Mouse (Mus musculus): ENCODE data around the gene Gm49322.

The Gm49322 gene

GRCm38 (mm10) chr10:80583047-80583446 lies 22.8 kb upstream of the Gm49322 start:
- DNase-seq (ENCODE audit: low spot score in 2 of 2): no peak

DNA sequence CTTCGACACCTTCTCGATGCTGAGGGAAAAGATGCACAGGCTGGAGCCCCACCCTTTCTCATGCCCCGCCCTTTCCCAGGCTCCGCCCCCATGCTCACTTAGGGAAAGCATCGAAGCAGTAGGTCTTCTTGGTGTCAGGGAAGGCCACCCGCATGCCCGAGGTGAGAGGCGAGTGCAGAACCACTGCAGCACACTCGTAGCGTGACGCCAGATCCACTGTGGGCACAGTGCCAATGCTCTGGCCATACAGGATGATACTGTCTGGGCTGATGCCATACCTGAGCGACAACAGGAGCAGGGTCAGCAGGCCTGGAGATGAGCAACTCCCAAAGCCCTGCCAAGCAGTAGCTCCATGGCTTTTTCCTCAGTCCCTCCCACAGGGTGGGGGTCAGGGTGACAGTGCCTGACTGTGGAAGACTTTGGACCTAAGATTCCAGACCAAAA lies 21.8 kb upstream of the Gm49322 start:
- no peak for DNase-seq (ENCODE audit: low spot score in 2 of 2)

GRCm38 (mm10) chr10:80584642-80585552 lies 20.9 kb upstream of the Gm49322 start:
- DNase-seq (ENCODE audit: low spot score in 2 of 2): peak; percentile 65 to 66

DNA sequence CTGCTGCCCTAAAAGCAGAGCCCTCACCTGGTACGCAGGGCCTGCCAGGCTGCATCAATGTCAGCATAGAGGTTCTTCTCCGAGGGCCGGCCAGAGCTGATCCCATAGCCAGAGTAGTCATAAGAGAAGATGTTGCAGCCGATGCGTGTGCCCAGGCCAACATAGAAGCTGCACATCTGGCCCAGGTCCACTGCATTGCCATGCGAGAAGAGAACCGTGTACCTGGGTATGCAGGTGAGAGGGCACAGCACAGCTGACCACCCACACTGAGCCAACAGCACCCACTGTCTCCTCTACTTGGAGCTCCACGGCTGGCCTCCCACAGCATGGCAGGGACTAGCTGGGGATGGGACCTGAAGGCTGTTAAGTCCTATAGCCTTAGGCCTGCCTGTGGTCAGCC lies 20.2 kb upstream of the Gm49322 start:
- DNase-seq (ENCODE audit: low spot score in 2 of 2): peak in 1 of 2 experiments; percentile 4

DNA sequence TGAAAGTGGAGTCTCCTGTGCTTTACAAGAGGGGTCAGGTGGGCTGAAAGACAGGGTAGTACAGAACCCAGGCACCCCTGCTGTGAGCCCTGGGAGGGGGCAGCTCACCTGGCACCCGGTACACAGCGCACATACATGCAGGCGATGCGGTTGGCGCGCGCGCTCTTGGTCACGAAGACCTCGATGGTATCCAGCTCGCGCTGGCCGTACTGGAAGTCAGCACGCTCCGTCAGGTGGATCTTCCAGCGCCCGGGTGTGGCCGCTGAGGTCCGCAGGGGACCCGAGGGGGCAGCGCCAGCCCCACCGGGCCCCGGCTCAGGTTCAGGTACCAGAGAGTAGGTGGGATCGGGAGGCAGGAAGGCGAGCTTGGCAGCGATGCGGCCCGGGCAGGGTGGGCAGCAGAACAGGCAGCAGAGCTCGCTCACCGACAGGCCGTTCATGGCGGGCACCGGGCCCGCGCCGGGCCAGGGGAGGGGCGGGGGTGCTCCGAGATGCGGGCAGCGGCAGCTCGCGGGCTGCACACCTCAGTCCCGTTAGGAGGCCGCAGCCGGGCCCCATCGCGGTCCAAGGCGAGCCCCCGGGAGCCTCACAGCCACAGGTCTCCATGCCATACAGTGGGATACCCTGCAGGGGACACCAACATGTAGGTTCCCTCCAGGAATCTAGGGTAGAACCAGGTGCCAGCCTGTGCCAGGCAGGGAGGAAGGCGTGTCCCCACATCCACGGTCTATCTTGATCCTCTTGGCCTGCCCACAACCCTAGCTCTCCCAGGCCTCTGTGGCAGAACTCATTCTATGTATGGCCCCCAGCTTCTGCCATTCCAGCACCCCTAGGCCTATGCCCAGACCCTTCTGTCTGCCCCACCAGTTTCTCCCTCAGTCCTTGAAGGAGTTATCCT lies 19.2 kb upstream of the Gm49322 start:
- peak in 1 of 2 experiments; percentile 5 for DNase-seq (ENCODE audit: low spot score in 2 of 2)

- no peak for DNase-seq (ENCODE audit: low spot score in 2 of 2)
Observed at GRCm38 (mm10) chr10:80587305-80587657, 18.5 kb upstream of the Gm49322 start.

- DNase-seq (ENCODE audit: low spot score in 2 of 2): peak in 1 of 2 experiments; percentile 31
Observed at GRCm38 (mm10) chr10:80589127-80589878, 16.5 kb upstream of the Gm49322 start.

- DNase-seq (ENCODE audit: low spot score in 2 of 2): peak; percentile 95
Observed at GRCm38 (mm10) chr10:80589879-80590854, 15.7 kb upstream of the Gm49322 start, which contains the start of gene Abhd17a. Gene Abhd17a (minus strand): TSS chr10:80590341.

GRCm38 (mm10) chr10:80596318-80596717 lies 9.5 kb upstream of the Gm49322 start:
- DNase-seq (ENCODE audit: low spot score in 2 of 2): no peak

- DNase-seq (ENCODE audit: low spot score in 2 of 2): peak; percentile 91 to 94
Observed at GRCm38 (mm10) chr10:80602698-80603325, 3.0 kb upstream of the Gm49322 start, which contains the start of the genes Scamp4 and Adat3. Gene Scamp4 (plus strand): TSS chr10:80602872. Gene Adat3 (plus strand): TSS chr10:80602880.

DNA sequence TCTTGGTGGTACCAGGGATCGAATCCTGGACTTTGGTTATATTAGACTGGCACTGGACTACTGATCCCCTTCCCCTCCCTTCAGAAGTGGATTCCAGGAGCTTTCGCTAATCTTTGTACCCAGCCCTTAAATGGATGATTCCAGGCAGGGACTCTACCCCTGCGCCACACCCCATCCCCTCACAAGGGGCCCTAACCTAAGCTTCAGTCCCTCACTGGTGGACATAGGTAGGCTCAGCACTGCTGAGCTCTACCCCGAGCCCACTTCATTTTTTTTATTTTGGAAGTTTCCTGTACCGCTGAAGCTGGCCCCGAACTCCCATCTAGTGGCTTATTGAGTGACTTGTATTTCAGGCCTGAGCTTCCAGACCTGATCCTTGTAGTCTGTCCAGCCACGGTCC lies 2.5 kb upstream of the Gm49322 start:
- no peak for DNase-seq (ENCODE audit: low spot score in 2 of 2)

GRCm38 (mm10) chr10:80604001-80604509 lies 1.8 kb upstream of the Gm49322 start:
- no peak for DNase-seq (ENCODE audit: low spot score in 2 of 2)

- DNase-seq (ENCODE audit: low spot score in 2 of 2): no peak
Observed at GRCm38 (mm10) chr10:80604988-80605387, 833 bp upstream of the Gm49322 start.

DNA sequence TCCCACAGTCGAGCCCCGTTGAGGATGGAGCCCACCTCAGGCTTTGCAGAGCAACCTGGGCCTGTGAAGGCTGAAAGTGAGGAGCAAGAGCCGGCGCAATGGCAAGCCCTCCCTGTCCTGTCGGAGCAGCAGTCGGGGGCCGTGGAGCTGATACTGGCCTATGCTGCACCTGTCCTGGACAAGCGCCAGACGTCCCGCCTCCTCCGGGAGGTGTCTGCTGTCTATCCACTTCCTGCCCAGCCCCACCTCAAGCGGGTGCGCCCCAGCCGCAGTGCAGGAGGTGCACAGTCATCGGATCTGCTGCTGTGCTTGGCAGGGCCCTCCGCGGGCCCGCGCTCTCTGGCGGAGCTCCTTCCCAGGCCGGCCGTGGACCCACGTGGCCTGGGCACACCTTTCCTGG lies 485 bp downstream of the Gm49322 start:
- DNase-seq (ENCODE audit: low spot score in 2 of 2): peak; percentile 58

GRCm38 (mm10) chr10:80606737-80607350 lies 1.0 kb downstream of the Gm49322 start:
- no peak for DNase-seq (ENCODE audit: low spot score in 2 of 2)

DNA sequence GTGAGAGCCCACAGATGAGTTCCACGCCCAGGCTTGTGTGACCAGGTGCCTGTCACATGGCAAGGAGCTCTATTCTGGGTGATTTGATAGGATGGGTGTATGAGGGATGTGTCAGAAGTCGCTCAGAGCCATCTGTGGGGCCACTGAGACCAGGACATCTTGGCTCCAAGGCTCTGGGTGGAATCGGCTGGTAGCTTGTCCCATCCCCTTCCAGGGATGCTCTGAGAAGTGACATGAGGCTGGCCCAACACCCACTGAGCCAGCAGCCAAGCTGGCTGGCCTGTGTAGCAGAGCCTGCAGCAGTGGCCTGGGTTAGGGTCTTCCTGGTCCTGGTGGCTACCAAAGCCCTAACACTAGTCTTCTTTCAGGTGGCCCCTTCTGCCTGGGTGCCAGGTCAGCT lies 2.6 kb downstream of the Gm49322 start:
- DNase-seq (ENCODE audit: low spot score in 2 of 2): no peak

- DNase-seq (ENCODE audit: low spot score in 2 of 2): no peak
Observed at GRCm38 (mm10) chr10:80609269-80609924, 3.6 kb downstream of the Gm49322 start.

DNA sequence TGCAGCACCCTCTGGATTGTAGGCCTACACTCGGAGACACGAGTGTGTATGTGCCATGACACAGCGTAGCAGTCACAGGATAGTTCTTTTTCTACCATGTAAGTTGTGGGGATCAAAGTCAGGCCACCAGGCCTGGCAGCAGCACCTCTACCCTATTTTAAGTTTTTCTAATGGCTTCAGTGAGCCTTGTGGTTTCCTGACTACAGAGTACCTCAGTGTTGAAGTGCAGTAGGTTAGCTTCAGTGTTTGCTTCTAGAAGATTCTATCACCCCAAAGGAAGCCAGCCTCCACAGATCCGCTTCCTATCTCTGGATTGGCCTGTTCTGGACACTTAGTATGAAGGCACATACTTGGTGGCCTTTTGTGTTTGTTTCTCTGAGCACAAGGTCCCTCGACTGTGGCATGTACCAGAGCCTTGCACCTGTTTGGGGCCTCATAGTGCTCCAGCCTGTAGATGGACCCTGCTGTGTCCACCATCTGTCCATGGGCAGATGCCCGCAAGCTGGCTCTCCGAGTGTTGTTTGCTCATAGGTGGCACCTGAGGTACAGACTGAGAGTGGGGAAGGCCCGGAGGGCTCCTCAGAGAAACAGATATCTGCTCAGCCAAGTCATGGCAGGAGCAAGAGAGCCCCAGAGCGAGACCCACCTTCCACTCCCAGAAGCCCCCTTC lies 4.4 kb downstream of the Gm49322 start:
- no peak for DNase-seq (ENCODE audit: low spot score in 2 of 2)
